Mouse (Mus musculus) olfactory bulb, adult 2 months (tissue): ENCODE data around the gene Gtf2ird1. TPM values are rescaled to one million over a fixed set of nuclear protein-coding genes. Genes with fewer than 3 reads are reported as not detected.
A peak's percentile ranks its signal among the peaks of the same experiment; 100 is the strongest.
"Not testable (repeated sequence)": the region's sequence is repeated elsewhere in the genome, so short reads cannot be mapped to it uniquely, and the experiment has no call there.

ENCODE experiments used
- H3K27ac ChIP-seq: fragments of 200-500 bp; 2 replicates; pipeline ENCODE4 v1.5.1; 2012; ENCODE audit warnings: low read depth, low read length; ENCODE audit not compliant: insufficient read depth
- H3K4me1 ChIP-seq: fragments of 200-500 bp; 2 replicates; pipeline ENCODE4 v1.6.1; 2012; ENCODE audit warnings: low read length; ENCODE audit not compliant: control insufficient read depth, insufficient read depth
- H3K4me3 ChIP-seq: fragments of 200-500 bp; 2 replicates; pipeline ENCODE4 v1.5.1; 2012; ENCODE audit warnings: mild to moderate bottlenecking, low read depth, low read length, moderate library complexity; ENCODE audit not compliant: insufficient read depth
- CTCF ChIP-seq: fragments of 200-500 bp; IDR thresholded peaks from 2 replicates; pipeline ENCODE4 v1.5.1; 2012; ENCODE audit warnings: low read depth, mild to moderate bottlenecking, low read length, moderate library complexity; ENCODE audit not compliant: insufficient read depth
- POLR2A ChIP-seq: fragments of 200-500 bp; IDR thresholded peaks from 2 replicates; pipeline ENCODE4 v1.6.1; 2012; ENCODE audit warnings: mild to moderate bottlenecking, low read depth, low read length, moderate library complexity; ENCODE audit not compliant: insufficient read depth
- WGBS: fragments of 180-500 bp; shearing (Covaris S2); methylation state at CpG from one replicate; pipeline ENCODE4 v1.1.7; 2018; 5-methylcytosine and 5-hydroxymethylcytosine counted together
- polyA plus RNA-seq: library from polyadenylated mRNA; stranded (reverse); fragments of >200 nt; gene quantifications from 2 replicates; pipeline ENCODE4 v1.2.4, GENCODE M21; 2012; ENCODE audit warnings: low replicate concordance; ENCODE audit not compliant: missing spikeins, insufficient read depth, insufficient read length

Gtf2ird1 gene
- polyA plus RNA-seq, 1 experiment: not detected

DNA sequence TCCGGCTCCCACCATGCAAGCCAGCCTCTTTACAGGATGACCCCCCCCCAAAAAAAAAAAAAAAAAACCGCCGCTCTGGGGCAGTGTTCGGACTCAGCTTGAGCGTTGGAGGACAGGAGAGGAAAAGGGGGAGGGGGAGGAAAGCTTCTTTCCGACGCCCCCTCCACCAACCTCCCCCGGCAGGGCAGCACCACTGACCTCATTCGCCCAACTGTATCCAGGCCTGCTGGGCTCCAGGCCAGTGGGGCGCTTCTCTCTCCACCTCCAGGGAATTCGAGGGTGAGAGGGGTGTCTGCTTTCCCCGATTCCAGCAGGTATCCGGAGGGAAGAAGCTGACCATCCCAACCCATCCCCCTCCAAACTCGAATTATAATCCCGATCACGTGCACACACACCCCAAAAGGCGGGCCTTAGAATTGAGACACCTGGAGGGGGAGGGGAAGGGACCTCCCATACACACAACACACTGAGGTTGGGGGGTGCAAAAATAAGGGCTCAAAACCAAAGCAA lies 547 bp downstream of the Gtf2ird1 start:
- Histone ChIP-seq H3K4me1 (peaks cover 18% of the 10 kb centered on the region), H3K4me3 (peak overlapping the region; percentile 81), H3K27ac (peak overlapping the region; percentile 71)
- 1% methylated on average over 17 of the region's 17 CpGs for WGBS
- TF ChIP-seq CTCF (no peak), POLR2A (no peak)

DNA sequence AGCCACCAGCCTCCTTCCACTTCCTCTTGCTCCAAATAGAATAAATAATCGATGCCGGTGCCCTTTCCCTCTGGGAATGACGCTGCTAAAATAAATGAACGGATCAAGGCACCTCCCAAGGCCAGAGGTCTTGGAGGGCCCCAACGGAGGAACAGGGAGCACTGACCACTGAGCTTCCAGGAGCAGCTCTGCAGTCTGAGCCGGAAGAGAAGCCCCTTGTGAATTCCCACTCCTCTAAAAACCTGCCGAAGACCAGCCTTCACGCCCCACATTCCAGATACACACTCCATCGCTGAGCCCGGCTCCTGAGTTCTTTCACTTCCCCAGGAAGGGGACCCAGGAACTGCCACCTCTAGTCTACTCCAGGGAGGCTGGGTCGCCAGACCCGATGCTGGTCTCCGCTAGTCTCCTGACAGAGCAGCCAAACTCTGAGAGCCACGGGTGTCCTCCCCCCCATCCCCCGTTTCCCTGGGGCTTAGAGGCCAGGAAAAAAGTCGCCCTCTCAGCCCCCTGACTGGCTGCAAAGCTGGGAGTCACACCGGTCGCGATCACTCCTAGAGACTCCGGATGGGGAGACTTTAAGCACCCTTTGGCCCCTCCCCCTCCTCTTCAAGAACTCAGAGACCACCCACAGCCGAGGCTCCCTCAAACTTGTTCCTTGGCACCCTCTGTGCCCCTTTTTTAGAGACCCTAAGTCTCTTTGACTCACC lies 1.2 kb downstream of the Gtf2ird1 start:
- Histone ChIP-seq H3K27ac (peak overlapping the region; percentile 71), H3K4me3 (peak overlapping the region; percentile 81), H3K4me1 (peaks cover 18% of the 10 kb centered on the region)
- TF ChIP-seq CTCF (no peak), POLR2A (no peak)
- 1% methylated on average over 21 of the region's 21 CpGs for WGBS

GRCm38 (mm10) chr5:134454421-134454820 lies 2.1 kb downstream of the Gtf2ird1 start:
- peak overlapping the region; percentile 81 for H3K4me3 ChIP-seq
- TF ChIP-seq POLR2A (no peak), CTCF (no peak)
- WGBS: 2% methylated on average over 9 of the region's 9 CpGs
- peak overlapping the region; percentile 8; the same call in 1 of the 2 replicates for H3K27ac ChIP-seq
- peaks cover 18% of the 10 kb centered on the region for H3K4me1 ChIP-seq

DNA sequence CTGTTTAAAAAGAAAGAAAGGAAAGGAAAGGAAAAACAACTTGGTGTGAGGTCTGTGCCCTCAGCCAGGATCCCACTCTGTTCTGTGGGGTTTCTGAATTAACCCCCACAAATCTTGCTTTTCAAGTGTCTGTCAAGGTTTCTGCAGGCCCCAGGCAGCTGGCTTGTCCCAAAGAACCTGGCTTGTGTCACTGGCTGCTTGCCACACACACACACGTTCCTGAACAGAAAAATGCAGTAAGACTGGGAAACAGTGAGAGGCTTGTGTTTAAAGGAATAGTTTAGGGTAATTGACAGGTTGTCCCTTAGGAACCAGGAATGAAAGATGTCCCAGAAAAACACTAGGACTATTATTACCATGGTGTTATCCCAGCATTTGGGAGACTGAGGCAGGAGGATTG lies 2.9 kb downstream of the Gtf2ird1 start:
- Histone ChIP-seq H3K4me3 (no peak overlapping the region), H3K4me1 (peaks cover 18% of the 10 kb centered on the region), H3K27ac (no peak overlapping the region)
- WGBS: 15% methylated on average over 1 of the region's 1 CpGs
- TF ChIP-seq POLR2A (no peak), CTCF (no peak)

GRCm38 (mm10) chr5:134446755-134447154 lies 9.8 kb downstream of the Gtf2ird1 start:
- peaks cover 16% of the 10 kb centered on the region for H3K4me1 ChIP-seq
- H3K4me3 ChIP-seq, H3K27ac ChIP-seq: not testable (repeated sequence)
- WGBS: 96% methylated on average over 4 of the region's 4 CpGs

DNA sequence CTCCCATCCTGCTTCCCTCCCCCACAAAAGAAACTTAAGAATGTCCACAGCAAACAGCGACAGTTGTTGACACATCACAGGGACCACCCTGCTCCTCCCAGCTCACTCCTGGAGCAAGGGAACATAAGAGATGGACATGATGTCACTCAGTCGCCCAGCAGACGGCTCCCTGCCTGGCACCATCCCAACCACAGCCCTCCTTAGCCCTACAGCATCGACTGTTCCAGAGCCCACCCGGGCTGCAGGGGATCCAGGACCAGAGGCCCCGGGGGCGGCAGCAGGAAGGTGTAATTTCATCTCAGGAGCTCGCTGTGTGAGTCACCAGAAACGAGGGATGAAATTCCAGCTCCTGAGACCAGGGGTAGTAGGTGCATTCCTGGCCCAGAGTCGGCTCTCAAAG lies 10.6 kb downstream of the Gtf2ird1 start:
- 26% methylated on average over 10 of the region's 10 CpGs for WGBS
- Histone ChIP-seq H3K27ac (no peak overlapping the region), H3K4me3 (no peak overlapping the region), H3K4me1 (peaks cover 20% of the 10 kb centered on the region)
- TF ChIP-seq POLR2A (no peak), CTCF (no peak)

DNA sequence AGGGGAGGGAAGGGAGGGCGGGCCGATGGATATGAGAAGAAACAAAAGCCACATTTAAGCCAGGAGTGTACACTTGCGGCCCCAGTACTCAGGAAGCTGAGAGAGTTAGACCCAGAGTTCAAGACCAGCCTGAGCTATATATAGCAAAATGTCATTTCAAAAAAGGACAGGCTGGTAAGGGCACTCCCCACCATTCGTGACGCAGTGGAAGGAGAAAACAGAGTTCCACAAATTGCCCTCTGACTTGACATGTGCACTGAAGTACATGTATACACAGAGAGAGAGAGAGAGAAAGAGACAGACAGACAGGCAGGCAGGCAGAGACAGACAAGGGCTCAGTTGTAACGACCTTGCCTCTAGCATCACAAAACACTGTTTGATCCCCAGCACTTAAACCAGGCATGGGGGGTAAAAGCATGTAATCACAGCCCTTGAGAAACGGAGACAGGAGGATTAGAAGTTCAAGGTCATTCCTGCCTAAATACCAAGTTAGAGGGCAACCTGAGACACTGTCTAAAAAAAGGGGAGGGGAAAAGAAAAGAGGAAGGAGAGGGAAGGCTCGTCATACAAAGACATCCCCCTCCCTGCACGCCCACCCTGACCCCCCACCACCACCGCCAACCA lies 11.2 kb downstream of the Gtf2ird1 start:
- Histone ChIP-seq H3K4me3 (no peak overlapping the region), H3K4me1 (peaks cover 25% of the 10 kb centered on the region), H3K27ac (no peak overlapping the region; the same call in 1 of the 2 replicates)
- no peak for TF ChIP-seq POLR2A
- TF ChIP-seq CTCF: no peak
- 38% methylated on average over 10 of the region's 10 CpGs for WGBS

DNA sequence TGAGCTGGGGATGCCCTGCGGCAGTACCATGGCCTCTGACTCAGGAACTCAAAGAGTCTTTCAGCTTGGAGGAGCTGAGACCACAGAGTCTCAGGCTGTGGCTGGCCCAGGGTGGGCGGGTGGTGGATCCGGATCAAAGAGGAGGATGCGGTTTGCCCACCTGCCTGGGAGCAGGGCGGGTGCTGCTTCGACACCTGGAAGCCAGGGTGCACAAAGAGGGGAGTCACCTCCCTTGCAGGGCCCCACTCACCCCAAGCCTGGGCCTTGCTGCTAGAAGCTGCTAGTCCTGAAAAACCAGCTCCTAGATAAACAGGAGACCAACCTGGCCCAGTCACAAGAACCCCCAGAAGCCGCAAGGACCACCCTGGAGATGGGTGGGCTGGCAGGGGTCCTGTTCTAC lies 12.0 kb downstream of the Gtf2ird1 start:
- H3K4me3 ChIP-seq: no peak overlapping the region
- H3K27ac ChIP-seq: no peak overlapping the region
- no peak for TF ChIP-seq CTCF
- TF ChIP-seq POLR2A: no peak
- 94% methylated on average over 7 of the region's 7 CpGs for WGBS
- peaks cover 34% of the 10 kb centered on the region for H3K4me1 ChIP-seq

- 95% methylated on average over 3 of the region's 3 CpGs for WGBS
- Histone ChIP-seq H3K4me1 (peaks cover 52% of the 10 kb centered on the region), H3K27ac (no peak overlapping the region), H3K4me3 (no peak overlapping the region)
- TF ChIP-seq CTCF (no peak), POLR2A (no peak)
Observed at GRCm38 (mm10) chr5:134442066-134442465, 14.4 kb downstream of the Gtf2ird1 start.
